Mouse (Mus musculus): Measurements from ENCODE around the gene Cutal. TPM values are rescaled to one million over a fixed set of nuclear protein-coding genes. Genes with fewer than 3 reads are reported as not detected.

The Cutal gene
- polyA plus RNA-seq (2012; rRNA removed), result 0.21 and 0.25 TPM in 2 replicates

GRCm38 (mm10) chr2:34874271-34874670 is at the start of gene Cutal:
Gene Cutal (plus strand): TSS chr2:34874396.

GRCm38 (mm10) chr2:34825827-34826459 is 48.3 kb upstream of the Cutal start, which contains the start of gene Fbxw2:
Gene Fbxw2 (minus strand): TSS chr2:34826311.

DNA sequence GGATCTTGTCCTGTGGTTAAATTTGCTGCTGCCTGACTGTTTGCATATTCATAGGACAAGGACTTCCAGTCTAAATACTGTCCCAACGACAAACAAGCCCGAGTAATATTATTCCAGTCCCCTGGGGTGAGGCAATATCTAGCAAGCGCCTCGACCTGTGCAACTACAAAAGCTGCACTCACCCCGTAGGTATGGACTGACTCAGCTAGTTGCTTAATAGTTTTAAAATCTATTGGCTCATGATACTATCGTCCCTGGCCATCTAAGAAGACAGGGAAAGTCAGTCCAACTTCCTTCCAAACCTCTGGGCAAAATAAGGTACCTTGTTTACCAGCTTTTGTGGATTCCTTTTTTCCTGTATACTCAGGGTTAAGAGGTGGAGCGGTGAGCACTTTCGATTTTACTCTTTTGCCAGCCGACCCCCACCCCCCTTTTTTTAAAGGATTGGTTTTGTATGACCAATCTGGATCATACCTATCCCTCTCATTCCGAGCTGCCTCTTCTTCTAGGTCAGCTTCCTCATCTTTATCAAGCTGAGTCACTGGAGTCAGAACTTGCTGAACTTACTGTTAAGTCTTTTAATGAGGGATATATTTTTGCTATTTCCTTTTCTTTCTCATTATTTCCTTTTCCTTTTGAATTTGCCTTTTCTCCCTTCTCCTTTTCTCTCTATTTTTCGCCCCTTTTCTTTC is 41.3 kb upstream of the Cutal start, which contains the start of gene Gm34653:
Gene Gm34653 (plus strand): TSS at position 242 of the 692 bp plus-strand sequence.

GRCm38 (mm10) chr2:34874816-34875345 is 685 bp downstream of the Cutal start, which contains the start of gene Psmd5:
Gene Psmd5 (minus strand): TSS chr2:34874968.

DNA sequence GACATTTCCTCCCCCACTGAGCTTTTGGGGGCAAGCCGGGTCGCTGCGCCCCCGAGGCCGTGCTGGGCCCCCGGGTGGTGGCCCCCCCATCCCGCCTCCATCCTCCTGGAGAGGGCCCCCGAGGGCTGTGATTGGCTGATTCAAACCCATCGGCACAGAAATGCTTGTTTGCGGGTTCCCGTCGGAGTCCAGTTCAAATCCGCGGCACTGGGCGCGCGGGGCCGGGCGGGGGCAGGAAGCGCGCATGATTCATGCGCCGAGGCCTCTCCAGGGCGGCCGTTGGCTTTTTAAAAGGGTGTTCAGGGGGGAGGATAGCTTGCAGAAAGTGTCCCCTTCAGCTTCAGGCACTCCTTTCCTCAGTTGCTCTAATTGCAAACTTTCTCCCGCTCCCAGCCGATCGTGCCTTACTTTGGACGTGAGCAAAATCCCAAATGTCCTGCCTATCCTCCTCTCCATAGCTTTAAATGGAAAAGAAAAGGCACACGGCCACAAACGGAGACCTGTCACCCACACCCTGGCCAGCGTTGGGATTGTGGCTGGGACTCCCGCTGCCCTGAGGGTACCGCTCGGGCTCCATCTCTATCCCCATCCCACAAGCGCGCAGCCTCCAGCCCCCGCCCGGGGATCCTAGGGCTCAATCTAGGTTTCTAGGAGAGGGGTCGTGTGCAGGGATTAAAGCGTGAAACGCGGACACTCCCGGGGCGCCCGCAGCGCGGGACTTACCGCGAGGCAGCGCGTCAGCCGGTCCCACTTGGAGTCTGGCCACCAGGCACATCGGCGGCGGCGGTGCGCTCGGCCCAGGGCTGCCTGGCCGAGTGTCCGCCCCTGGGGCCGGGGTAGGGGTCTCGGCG is 39.2 kb downstream of the Cutal start, which contains the start of gene Phf19:
Gene Phf19 (minus strand): TSS at position 809 of the 851 bp plus-strand sequence.

Other genes starting within 250 kb of the Cutal start
- gene Gapvd1, start 119.2 kb upstream of the Cutal start, polyA plus RNA-seq (2012; rRNA removed), result 45.3 and 51.1 TPM in 2 replicates
- 346 and 362 TPM in 2 replicates for gene Hspa5, start 102.4 kb upstream of the Cutal start, polyA plus RNA-seq (2012; rRNA removed)
- gene Rabepk, start 74.5 kb upstream of the Cutal start, polyA plus RNA-seq (2012; rRNA removed), result 20.7 and 21.5 TPM in 2 replicates
- 83.4 and 89.2 TPM in 2 replicates for gene Fbxw2, start 48.1 kb upstream of the Cutal start, polyA plus RNA-seq (2012; rRNA removed)
- gene Gm34653, start 41.4 kb upstream of the Cutal start, polyA plus RNA-seq (2012; rRNA removed), result 0.08 and 0.09 TPM in 2 replicates
- 52.9 and 60.5 TPM in 2 replicates for gene Psmd5, start 572 bp downstream of the Cutal start, polyA plus RNA-seq (2012; rRNA removed)
- 2.8 and 3.6 TPM in 2 replicates for gene Phf19, start 39.6 kb downstream of the Cutal start, polyA plus RNA-seq (2012; rRNA removed)
- 4.1 and 4.2 TPM in 2 replicates for gene Traf1, start 87.4 kb downstream of the Cutal start, polyA plus RNA-seq (2012; rRNA removed)
- gene Hc, start 187.0 kb downstream of the Cutal start, polyA plus RNA-seq (2012; rRNA removed), result 1.0 and 1.4 TPM in 2 replicates
- 1.00 and 1.5 TPM in 2 replicates for gene AI182371, start 227.1 kb downstream of the Cutal start, polyA plus RNA-seq (2012; rRNA removed)
- gene Cntrl, start 235.1 kb downstream of the Cutal start, polyA plus RNA-seq (2012; rRNA removed), result 18.5 and 22.0 TPM in 2 replicates

All from central nervous system, embryonic 18 days (tissue).